Mouse (Mus musculus) common myeloid progenitor, adult 5-6 weeks (primary cell): ENCODE measurements around the gene Gm19935. TPM values are rescaled to one million over a fixed set of nuclear protein-coding genes. Genes with fewer than 3 reads are reported as not detected.
A peak's percentile ranks its signal among the peaks of the same experiment; 100 is the strongest.

Experiments used
- ATAC-seq: replicated peaks from 2 replicates; pipeline ENCODE4 v1.8.0; 2016; ENCODE audit warnings: low read depth, mild to moderate bottlenecking, moderate TSS enrichment, inconsistent platforms; ENCODE audit not compliant: poor library complexity, severe bottlenecking
- total RNA-seq: library from RNA; stranded (forward); fragments of 200-1000, 187-1606 nt; gene quantifications from 2 replicates; pipeline ENCODE4 v1.2.3, GENCODE M21; 2017

Gm19935 gene
- total RNA-seq, 1 experiment from 2014 or later, result not detected

- no peak for ATAC-seq
Measured at GRCm38 (mm10) chr8:90832576-90833289, 15.5 kb upstream of the Gm19935 start.

- ATAC-seq, result no peak
Measured at GRCm38 (mm10) chr8:90830980-90831379, 13.8 kb upstream of the Gm19935 start.

- ATAC-seq, result no peak
Measured at GRCm38 (mm10) chr8:90829825-90830224, 12.6 kb upstream of the Gm19935 start.

- peak; percentile 54 for ATAC-seq
Measured at GRCm38 (mm10) chr8:90828987-90829740, 12.0 kb upstream of the Gm19935 start.

GRCm38 (mm10) chr8:90828181-90828986 lies 11.2 kb upstream of the Gm19935 start, which contains the start of gene Chd9:
Gene Chd9, plus strand, starts transcription at chr8:90828352.
- ATAC-seq, result peak; percentile 96

GRCm38 (mm10) chr8:90825459-90825871 lies 8.3 kb upstream of the Gm19935 start:
- no peak for ATAC-seq

- ATAC-seq, result peak; percentile 57
Measured at GRCm38 (mm10) chr8:90822443-90822842, 5.2 kb upstream of the Gm19935 start.

GRCm38 (mm10) chr8:90820321-90820696 lies 3.1 kb upstream of the Gm19935 start:
- peak; percentile 64 for ATAC-seq

GRCm38 (mm10) chr8:90819561-90820320 lies 2.5 kb upstream of the Gm19935 start:
- ATAC-seq, result peak; percentile 62

- no peak for ATAC-seq
Measured at GRCm38 (mm10) chr8:90816061-90816882, 921 bp downstream of the Gm19935 start.

- ATAC-seq, result no peak
Measured at GRCm38 (mm10) chr8:90813602-90814320, 3.4 kb downstream of the Gm19935 start.

- ATAC-seq, result no peak
Measured at GRCm38 (mm10) chr8:90799473-90799872, 17.7 kb downstream of the Gm19935 start.

GRCm38 (mm10) chr8:90794990-90795861 lies 22.0 kb downstream of the Gm19935 start:
- ATAC-seq, result peak; percentile 96

GRCm38 (mm10) chr8:90793710-90794109 lies 23.5 kb downstream of the Gm19935 start:
- peak; percentile 65 for ATAC-seq

GRCm38 (mm10) chr8:90791616-90792015 lies 25.6 kb downstream of the Gm19935 start:
- ATAC-seq, result no peak

GRCm38 (mm10) chr8:90769791-90770190 lies 47.4 kb downstream of the Gm19935 start:
- no peak for ATAC-seq
